Mouse (Mus musculus) midbrain, embryonic 15.5 days (tissue): ENCODE measurements at regions not wholly inside any gene's neighbourhood (a gene's known extent, or its start where the extent isn't known, plus 50 kb on each side); places are given as distances from the start of the nearest gene placed in this dataset.
A peak's percentile ranks its signal among the peaks of the same experiment; 100 is the strongest.

Experiments
- ATAC-seq: fragments of 200-750 bp; cut with Nextera tagmentation; replicated peaks from 2 replicates; pipeline ENCODE4 v1.8.0; 2017; ENCODE audit warnings: moderate TSS enrichment
- H3K27ac ChIP-seq: fragments of 300-500 bp; sonication (generic); 2 replicates; pipeline ENCODE4 v1.5.1; 2015; ENCODE audit warnings: mild to moderate bottlenecking, inconsistent platforms
- H3K27me3 ChIP-seq: fragments of 300-500 bp; sonication (generic); replicated peaks from 2 replicates; pipeline ENCODE4 v1.6.1; 2015; ENCODE audit warnings: inconsistent platforms
- H3K36me3 ChIP-seq: fragments of 300-500 bp; sonication (generic); replicated peaks from 2 replicates; pipeline ENCODE4 v1.6.1; 2015; ENCODE audit warnings: inconsistent platforms
- H3K4me1 ChIP-seq: fragments of 300-500 bp; sonication (generic); 2 replicates; pipeline ENCODE4 v1.6.1; 2015; ENCODE audit warnings: inconsistent platforms
- H3K4me2 ChIP-seq: fragments of 300-500 bp; sonication (generic); 2 replicates; pipeline ENCODE4 v1.6.1; 2015; ENCODE audit warnings: inconsistent platforms, mild to moderate bottlenecking, moderate library complexity
- H3K4me3 ChIP-seq: fragments of 300-500 bp; sonication (generic); 2 replicates; pipeline ENCODE4 v1.5.1; 2015; ENCODE audit warnings: mild to moderate bottlenecking, inconsistent platforms
- H3K9ac ChIP-seq: fragments of 300-500 bp; sonication (generic); 2 replicates; pipeline ENCODE4 v1.6.1; 2015; ENCODE audit warnings: mild to moderate bottlenecking, inconsistent platforms
- H3K9me3 ChIP-seq: fragments of 300-500 bp; sonication (generic); 2 replicates; pipeline ENCODE4 v1.6.1; 2016; ENCODE audit warnings: inconsistent platforms
- WGBS: fragments of 180-500 bp; shearing (Covaris S2); methylation state at CpG from one replicate; pipeline ENCODE4 v1.1.7; 2015; ENCODE audit warnings: mixed read lengths; 5-methylcytosine and 5-hydroxymethylcytosine counted together

DNA sequence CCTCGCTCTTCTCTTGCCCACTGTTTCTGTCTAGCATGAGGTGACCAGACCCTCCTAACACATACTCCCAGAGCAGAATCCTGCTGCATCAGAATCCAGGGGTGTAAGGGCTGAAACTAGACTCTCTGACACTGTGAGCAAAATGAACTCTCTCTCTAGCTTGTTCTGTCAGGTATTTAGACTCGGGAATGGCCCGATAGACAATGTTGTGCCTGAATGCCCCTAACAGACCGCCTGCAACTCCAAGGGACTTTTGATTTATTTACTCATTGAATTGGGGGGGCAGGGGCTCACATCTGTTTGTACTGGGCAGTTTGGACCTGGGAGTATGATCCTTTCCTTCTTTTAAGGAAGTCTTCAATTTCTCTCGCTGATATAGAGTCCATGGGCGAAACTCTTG lies 469.3 kb upstream of the Trpc7 start:
- no peaks in the 10 kb centered on the region for H3K27me3 ChIP-seq
- H3K9me3 ChIP-seq = no peaks in the 10 kb centered on the region
- no peak overlapping the region for H3K4me2 ChIP-seq
- no peak overlapping the region for H3K4me3 ChIP-seq
- H3K36me3 ChIP-seq = no peaks in the 10 kb centered on the region
- ATAC-seq = no peak
- 90% methylated on average over 6 of the region's 6 CpGs for WGBS
- H3K9ac ChIP-seq = no peak overlapping the region
- H3K27ac ChIP-seq = no peak overlapping the region
- H3K4me1 ChIP-seq = peaks cover 10% of the 10 kb centered on the region

DNA sequence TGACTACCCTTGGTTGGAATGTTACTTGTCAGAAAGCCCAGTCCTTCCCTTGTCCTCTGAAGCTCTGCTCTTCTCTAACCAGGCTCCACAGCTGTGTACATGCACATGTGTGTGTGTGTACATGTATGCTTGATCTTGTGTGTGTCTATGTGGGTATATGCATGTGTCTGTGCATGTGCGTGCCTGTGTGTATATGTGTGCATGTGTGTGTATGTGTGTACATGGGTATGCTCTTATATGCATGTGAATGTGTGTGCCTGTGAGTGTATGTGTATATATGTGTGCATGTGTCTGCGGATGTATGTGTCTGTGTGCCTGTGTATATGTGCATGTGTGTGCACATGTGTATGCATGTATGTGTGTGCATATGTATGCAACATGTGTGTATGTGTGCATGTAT lies 468.6 kb upstream of the Trpc7 start:
- no peak overlapping the region for H3K9ac ChIP-seq
- H3K9me3 ChIP-seq = no peaks in the 10 kb centered on the region
- no peaks in the 10 kb centered on the region for H3K36me3 ChIP-seq
- H3K4me2 ChIP-seq = no peak overlapping the region
- WGBS = 95% methylated on average over 2 of the region's 2 CpGs
- H3K27me3 ChIP-seq = no peaks in the 10 kb centered on the region
- peaks cover 10% of the 10 kb centered on the region for H3K4me1 ChIP-seq
- H3K27ac ChIP-seq = no peak overlapping the region
- no peak overlapping the region for H3K4me3 ChIP-seq
- no peak for ATAC-seq

DNA sequence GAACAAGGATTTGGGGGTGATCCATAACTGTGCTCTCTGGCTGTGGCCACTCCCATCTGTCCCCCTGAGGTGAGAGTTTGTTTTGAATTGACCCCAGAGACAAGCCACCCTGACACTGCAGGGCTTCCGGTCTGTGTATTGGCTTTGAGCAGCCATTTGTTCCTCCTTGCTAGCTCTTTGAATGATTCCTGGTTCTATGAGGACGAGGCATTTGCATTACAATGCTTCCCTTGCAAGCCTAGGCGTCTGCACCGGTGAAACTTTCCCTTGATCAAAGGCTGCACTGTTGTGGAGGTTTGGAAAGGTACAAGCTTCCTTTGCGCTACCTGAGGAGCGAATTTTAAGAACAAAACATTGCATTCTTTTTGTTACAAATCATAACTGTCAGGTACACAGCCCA lies 466.8 kb upstream of the Trpc7 start:
- Histone ChIP-seq H3K36me3 (no peaks in the 10 kb centered on the region), H3K9me3 (no peaks in the 10 kb centered on the region), H3K4me3 (no peak overlapping the region), H3K27me3 (no peaks in the 10 kb centered on the region), H3K27ac (no peak overlapping the region), H3K9ac (no peak overlapping the region), H3K4me2 (no peak overlapping the region), H3K4me1 (peaks cover 10% of the 10 kb centered on the region)
- no peak for ATAC-seq
- 6% methylated on average over 6 of the region's 6 CpGs for WGBS

DNA sequence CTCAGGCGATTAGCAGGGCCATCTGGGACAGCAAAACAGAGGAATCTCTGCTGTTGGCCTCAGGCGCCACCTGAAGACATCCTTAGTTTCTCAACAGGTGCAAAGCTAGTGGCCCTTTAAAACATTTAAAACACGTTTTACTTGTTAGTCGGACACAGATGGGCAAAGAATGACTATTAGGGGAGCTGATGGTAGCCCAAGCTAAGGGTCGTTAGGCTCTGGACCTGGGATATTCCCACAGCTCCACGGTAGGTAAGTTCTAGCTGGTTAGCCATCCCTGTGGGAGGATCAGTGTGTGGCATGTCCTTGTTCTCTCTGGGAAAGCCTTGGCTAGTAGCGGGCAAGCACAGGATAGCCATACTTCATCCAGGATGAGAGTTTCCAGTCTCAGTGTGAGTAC lies 465.5 kb upstream of the Trpc7 start:
- H3K9ac ChIP-seq = no peak overlapping the region
- 90% methylated on average over 7 of the region's 7 CpGs for WGBS
- no peak for ATAC-seq

DNA sequence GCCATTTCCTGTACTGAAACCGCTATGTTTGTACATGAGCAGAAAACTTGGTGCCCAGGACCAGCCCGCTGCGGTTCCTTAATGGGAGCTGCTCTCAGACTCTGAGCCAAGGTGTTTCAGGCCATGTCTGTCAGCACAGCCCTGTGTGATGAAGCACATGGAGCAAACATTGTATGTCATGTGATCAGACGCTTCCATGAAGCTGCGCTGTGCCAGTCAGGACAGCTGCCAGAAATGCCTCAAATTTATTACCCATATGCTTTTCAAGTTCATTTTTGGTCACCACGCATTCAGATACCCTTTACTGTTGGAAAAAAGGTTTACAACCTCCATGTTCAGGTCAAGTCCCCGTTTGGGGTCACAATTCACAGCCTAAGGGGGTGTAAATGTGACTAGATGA lies 458.8 kb upstream of the Trpc7 start:
- Histone ChIP-seq H3K4me3 (no peak overlapping the region), H3K4me1 (no peaks in the 10 kb centered on the region), H3K9ac (no peak overlapping the region), H3K4me2 (no peak overlapping the region), H3K27me3 (no peaks in the 10 kb centered on the region), H3K27ac (no peak overlapping the region), H3K36me3 (no peaks in the 10 kb centered on the region), H3K9me3 (no peaks in the 10 kb centered on the region)
- 86% methylated on average over 7 of the region's 7 CpGs for WGBS
- ATAC-seq = no peak

More for the DNA sequence above, 465.5 kb upstream of the Trpc7 start:
- no peaks in the 10 kb centered on the region for H3K36me3 ChIP-seq
- H3K4me2 ChIP-seq = no peak overlapping the region
- no peaks in the 10 kb centered on the region for H3K27me3 ChIP-seq
- H3K27ac ChIP-seq = no peak overlapping the region
- H3K4me3 ChIP-seq = no peak overlapping the region
- H3K9me3 ChIP-seq = no peaks in the 10 kb centered on the region
- peaks cover 10% of the 10 kb centered on the region for H3K4me1 ChIP-seq

DNA sequence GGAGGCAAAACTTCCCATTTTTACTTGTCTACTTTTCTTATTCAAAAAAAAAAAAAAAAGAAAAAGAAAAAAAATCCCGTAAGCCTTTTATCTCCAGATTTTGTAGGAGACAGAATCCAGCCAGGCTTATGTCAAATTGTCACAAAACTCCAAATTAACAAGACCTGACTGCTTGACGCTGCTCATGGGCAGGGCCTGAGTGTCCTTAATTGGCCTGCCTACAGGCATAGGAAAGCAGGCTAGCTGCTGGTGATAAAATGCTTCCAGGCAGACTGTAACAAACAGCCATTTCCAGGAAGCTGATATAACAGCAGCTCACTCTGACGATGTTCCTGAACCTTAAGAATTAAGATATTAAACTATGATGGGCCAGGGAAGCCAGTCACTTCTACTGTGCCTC lies 458.2 kb upstream of the Trpc7 start:
- Histone ChIP-seq H3K4me3 (no peak overlapping the region), H3K4me1 (no peaks in the 10 kb centered on the region), H3K9me3 (no peaks in the 10 kb centered on the region), H3K9ac (no peak overlapping the region), H3K4me2 (no peak overlapping the region), H3K27me3 (no peaks in the 10 kb centered on the region), H3K27ac (no peak overlapping the region), H3K36me3 (no peaks in the 10 kb centered on the region)
- WGBS = 50% methylated on average over 3 of the region's 3 CpGs
- ATAC-seq = no peak

DNA sequence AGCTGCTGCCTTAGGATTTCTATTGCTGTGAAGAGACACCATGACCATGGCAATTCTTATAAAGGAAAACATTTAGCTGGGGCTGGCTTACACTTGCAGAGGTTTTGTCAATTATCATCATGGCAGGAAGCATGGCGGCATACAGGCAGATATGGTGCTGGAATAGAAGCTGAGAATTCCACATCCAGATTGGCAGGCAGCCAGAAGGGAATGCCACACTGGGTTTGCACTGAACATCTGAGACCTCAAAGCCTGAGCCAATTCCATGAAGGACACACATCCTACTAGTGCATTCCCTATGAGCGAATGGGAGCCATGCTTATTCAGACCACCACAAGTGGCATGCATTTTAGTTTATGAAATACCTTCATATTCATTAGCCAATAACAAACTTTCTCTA lies 455.0 kb upstream of the Trpc7 start:
- Histone ChIP-seq H3K4me1 (no peaks in the 10 kb centered on the region), H3K9ac (no peak overlapping the region), H3K27ac (no peak overlapping the region), H3K4me3 (no peak overlapping the region), H3K36me3 (no peaks in the 10 kb centered on the region), H3K27me3 (no peaks in the 10 kb centered on the region), H3K4me2 (no peak overlapping the region), H3K9me3 (no peaks in the 10 kb centered on the region)
- ATAC-seq = no peak
- 90% methylated on average over 2 of the region's 2 CpGs for WGBS

DNA sequence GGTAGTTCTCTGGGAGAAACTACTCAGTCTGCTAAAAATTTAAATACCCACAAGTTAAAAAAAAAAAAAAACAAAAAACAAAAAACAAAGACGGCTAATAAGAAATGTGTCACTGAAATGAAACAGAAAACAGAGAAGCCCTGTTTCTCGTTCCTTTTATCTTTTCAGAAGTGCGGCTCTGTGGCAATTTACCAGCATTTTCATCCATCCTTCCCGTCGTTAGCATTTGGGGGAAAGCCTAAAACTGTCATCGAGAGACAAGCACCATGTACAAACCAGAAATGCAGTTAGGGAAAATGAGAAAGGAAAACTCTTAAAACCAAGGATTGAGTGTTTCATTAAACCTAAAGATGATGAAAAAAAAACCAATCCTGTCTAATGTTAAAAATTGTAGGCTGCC lies 442.9 kb upstream of the Trpc7 start:
- Histone ChIP-seq H3K27ac (no peak overlapping the region), H3K9ac (no peak overlapping the region), H3K4me2 (no peak overlapping the region), H3K4me1 (no peaks in the 10 kb centered on the region), H3K4me3 (no peak overlapping the region), H3K27me3 (no peaks in the 10 kb centered on the region), H3K36me3 (no peaks in the 10 kb centered on the region), H3K9me3 (no peaks in the 10 kb centered on the region)
- ATAC-seq = no peak
- 67% methylated on average over 6 of the region's 6 CpGs for WGBS

DNA sequence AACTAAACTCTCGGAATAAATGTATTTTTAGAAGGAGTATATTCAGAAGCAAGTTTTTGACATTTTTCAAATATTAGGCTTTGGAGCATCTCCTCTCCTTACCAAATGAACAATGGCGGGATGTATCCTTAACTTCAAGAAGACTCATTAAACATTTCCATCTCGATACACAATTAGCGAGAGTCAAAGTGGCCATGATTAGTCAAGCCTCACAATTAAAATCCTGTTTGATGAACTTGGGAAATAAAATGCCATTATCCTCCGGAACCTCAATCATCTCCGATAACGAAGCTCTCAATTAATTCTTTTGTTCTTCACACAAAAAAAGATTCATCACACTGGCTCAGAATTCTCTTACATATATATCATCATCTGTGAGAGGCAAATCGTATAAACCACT lies 440.8 kb upstream of the Trpc7 start:
- no peak for ATAC-seq
- Histone ChIP-seq H3K9ac (no peak overlapping the region), H3K36me3 (no peaks in the 10 kb centered on the region), H3K4me2 (no peak overlapping the region), H3K27ac (no peak overlapping the region), H3K4me1 (no peaks in the 10 kb centered on the region), H3K9me3 (no peaks in the 10 kb centered on the region), H3K4me3 (no peak overlapping the region), H3K27me3 (no peaks in the 10 kb centered on the region)
- 82% methylated on average over 8 of the region's 8 CpGs for WGBS

DNA sequence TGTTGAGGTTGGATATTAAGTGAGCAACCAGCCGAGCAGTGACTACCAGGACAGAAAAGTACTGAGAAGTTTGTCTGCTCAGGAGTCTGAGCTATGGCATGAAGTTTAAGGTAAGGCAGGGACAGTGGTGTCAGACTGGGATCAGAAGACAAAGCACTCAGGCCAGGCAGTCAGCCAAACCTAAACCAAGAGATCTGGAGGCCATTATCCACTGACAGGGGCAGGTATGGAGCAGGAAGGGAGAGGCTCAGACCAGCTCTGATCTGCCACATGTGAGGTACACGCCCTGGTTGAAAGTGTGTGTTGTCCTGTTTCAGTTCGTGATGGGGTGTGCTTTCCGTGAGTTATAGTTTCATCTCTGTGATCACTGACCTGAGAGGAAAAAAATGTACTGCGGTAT lies 437.2 kb upstream of the Trpc7 start:
- Histone ChIP-seq H3K27ac (no peak overlapping the region), H3K36me3 (no peaks in the 10 kb centered on the region), H3K4me1 (no peaks in the 10 kb centered on the region), H3K4me2 (no peak overlapping the region), H3K4me3 (no peak overlapping the region), H3K9me3 (no peaks in the 10 kb centered on the region), H3K9ac (no peak overlapping the region), H3K27me3 (no peaks in the 10 kb centered on the region)
- WGBS = 89% methylated on average over 5 of the region's 5 CpGs
- ATAC-seq = no peak

DNA sequence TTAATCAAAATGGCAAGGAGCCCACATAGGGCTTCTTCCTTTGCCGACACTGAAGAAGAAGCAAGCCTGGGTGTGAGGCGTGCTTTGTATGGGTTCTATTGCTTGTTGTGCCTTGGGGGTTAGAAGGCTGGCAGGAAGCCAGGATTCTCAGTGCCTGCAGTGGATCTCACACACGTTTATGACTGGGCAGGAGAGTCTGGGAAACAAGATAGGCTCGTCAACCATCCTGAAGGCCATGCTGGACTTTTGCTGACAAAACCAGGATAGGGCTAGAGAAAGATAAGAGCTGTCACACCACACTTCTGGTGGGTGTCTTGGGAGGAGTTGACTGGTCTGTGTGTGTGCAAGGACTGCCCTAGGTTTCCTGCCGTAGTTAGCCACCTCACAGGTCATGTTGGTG lies 436.1 kb upstream of the Trpc7 start:
- no peaks in the 10 kb centered on the region for H3K36me3 ChIP-seq
- no peak overlapping the region for H3K4me2 ChIP-seq
- no peaks in the 10 kb centered on the region for H3K4me1 ChIP-seq
- H3K4me3 ChIP-seq = no peak overlapping the region
- H3K27ac ChIP-seq = no peak overlapping the region
- no peaks in the 10 kb centered on the region for H3K9me3 ChIP-seq
- 62% methylated on average over 5 of the region's 5 CpGs for WGBS
- ATAC-seq = no peak
- no peak overlapping the region for H3K9ac ChIP-seq
- no peaks in the 10 kb centered on the region for H3K27me3 ChIP-seq

DNA sequence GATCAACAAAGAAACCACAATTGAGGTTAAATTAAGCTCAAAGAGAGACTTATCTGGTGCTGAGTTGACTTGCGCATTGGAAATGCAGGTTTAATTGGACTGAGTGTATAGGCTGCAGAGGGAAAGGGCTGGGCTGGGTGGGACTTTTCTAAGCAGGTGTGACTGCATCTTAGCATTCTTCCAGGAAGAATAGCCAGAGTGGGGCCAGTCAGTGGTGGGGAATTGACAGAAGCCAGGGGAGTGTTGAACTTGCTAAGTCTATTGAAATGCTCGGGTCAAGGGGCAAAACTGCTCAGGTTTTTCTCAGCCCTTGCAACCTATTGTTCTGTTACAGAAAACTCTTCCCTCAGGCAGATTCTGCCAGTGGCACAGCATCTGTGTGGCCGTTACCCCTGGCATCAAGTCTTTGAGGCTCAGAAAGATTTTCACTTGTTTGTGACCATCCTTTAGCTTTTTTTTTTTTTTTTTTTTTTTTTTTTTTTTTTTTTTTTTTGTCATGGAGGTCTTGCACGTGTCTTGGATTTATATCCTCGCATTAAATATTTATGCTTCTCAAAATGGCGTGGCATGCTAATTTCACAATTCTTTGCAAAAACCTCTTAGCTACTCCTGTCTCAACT lies 429.6 kb upstream of the Trpc7 start:
- Histone ChIP-seq H3K9me3 (no peaks in the 10 kb centered on the region), H3K4me3 (no peak overlapping the region), H3K9ac (no peak overlapping the region), H3K4me2 (no peak overlapping the region), H3K36me3 (no peaks in the 10 kb centered on the region), H3K27ac (no peak overlapping the region), H3K27me3 (no peaks in the 10 kb centered on the region; the same call in 1 of the 2 replicates), H3K4me1 (no peaks in the 10 kb centered on the region)
- WGBS = 66% methylated on average over 6 of the region's 6 CpGs
- ATAC-seq = no peak

DNA sequence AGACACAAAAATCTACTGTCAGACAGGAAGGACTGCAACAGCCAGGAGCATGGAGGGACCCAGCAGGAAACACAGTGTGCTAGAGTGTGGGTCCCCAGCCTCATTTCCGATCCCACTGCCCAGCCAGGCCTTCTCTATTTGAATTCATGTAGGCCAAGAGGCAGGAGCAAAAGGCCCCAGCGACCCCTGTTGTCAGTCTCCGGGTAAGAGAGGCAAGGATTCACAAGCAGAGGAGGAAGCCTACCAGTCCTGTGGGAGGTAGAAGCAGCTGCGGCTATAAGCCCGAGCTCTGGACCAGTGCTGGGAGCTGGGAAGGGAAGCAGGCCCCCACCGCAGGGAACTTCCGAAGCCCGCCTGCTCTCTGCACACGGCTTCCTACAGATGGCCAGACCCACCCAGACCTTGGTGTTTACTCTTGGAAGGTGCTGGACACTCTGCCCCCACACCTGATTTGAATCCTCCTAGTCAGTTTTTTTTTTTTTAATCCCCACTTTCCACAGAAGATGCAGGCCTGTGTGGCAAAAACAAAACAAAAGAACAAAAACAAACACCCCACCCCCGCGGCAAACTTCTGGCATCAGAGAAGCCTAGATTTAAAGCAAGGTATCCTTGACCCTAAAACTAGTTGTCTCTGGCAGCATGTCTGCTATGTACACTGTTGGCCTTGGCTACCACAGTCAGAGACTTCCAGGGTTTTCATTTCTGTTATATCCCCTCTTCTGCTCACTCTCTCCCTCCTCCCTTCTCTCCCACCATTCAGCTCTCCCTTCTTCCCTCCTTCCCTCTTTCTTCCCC lies 420.6 kb upstream of the Trpc7 start:
- no peak overlapping the region for H3K9ac ChIP-seq
- no peaks in the 10 kb centered on the region for H3K9me3 ChIP-seq

More for the DNA sequence above, 420.6 kb upstream of the Trpc7 start:
- no peak overlapping the region for H3K4me3 ChIP-seq
- H3K27me3 ChIP-seq = peaks cover 3% of the 10 kb centered on the region; the same call in 1 of the 2 replicates
- WGBS = 16% methylated on average over 11 of the region's 11 CpGs
- H3K4me1 ChIP-seq = peaks cover 27% of the 10 kb centered on the region
- H3K27ac ChIP-seq = peak overlapping the region; percentile 7; the same call in 1 of the 2 replicates
- H3K4me2 ChIP-seq = no peak overlapping the region
- ATAC-seq = no peak
- H3K36me3 ChIP-seq = no peaks in the 10 kb centered on the region
